In the genomic region with DNA sequence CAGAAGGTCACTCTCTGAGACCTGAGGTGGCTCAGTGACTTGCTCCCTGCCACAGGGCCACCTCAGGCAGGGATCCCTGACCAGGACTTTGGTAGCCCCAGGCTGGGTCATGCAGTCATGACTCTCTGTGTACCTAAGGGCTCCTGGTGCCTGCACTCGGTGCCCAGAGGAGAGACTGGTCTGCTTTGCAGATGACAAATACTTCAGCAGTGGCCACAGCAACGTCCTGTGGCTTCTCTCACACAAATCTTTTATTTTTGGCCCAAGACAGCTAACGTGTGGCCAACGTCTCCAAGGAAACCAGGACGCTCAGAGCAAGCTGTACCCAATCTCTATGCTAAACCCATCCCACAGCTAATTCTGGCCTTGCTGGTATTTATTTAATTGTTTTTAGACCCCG, we compare ENCODE assay signal across 17 mouse cellular contexts. TPM values are rescaled to one million over a fixed set of nuclear protein-coding genes. Genes with fewer than 3 reads are reported as not detected.
DNase-seq lines count a peak whose midpoint lies in the region; ATAC-seq and TF ChIP-seq lines count a peak whose summit lies in the region.
"Had no signal": no experiment of that assay in that cellular context is flagged by ENCODE, and none has a peak within 500 bp of the region (broad histone marks: within the 10 kb centered on the region; RNA-seq: fewer than 3 reads in every experiment).

No protein-coding gene starts in this region.

- 37% methylated on average over 6 of the region's 6 CpGs for WGBS in hindbrain, embryonic 15.5 days
- WGBS in hindbrain, embryonic 12.5 days: 65% methylated on average over 6 of the region's 6 CpGs
- WGBS in limb, embryonic 13.5 days: 74% methylated on average over 6 of the region's 6 CpGs
- WGBS in limb, embryonic 10.5 days: 82% methylated on average over 6 of the region's 6 CpGs

- TF ChIP-seq CTCF in E14TG2a.4 (conservative IDR thresholded peaks at IDR 0.05; ENCODE audit: low read length): no peak

- H3K27ac ChIP-seq in hindbrain, embryonic 15.5 days (replicated peaks): no peak overlapping the region
- no peak overlapping the region for H3K27ac ChIP-seq in hindbrain, embryonic 12.5 days
- H3K27ac ChIP-seq in limb, embryonic 13.5 days: no peak overlapping the region
- H3K27ac ChIP-seq in limb, embryonic 10.5 days: no peak overlapping the region; the same call in 1 of the 2 replicates
- H3K27ac ChIP-seq: embryonic facial prominence, embryonic 12.5 days; heart, embryonic 13.5 days; liver, embryonic 13.5 days; midbrain, embryonic 12.5 days had no signal

- no peaks in the 10 kb centered on the region for H3K27me3 ChIP-seq in hindbrain, embryonic 15.5 days
- no peaks in the 10 kb centered on the region for H3K27me3 ChIP-seq in hindbrain, embryonic 12.5 days
- H3K27me3 ChIP-seq in limb, embryonic 13.5 days: no peaks in the 10 kb centered on the region
- no peaks in the 10 kb centered on the region for H3K27me3 ChIP-seq in limb, embryonic 10.5 days (ENCODE audit: low read depth, poor library complexity, severe bottlenecking)
- no peaks in the 10 kb centered on the region for H3K27me3 ChIP-seq in E14TG2a.4 (ENCODE audit: insufficient read depth, low read length)
- H3K27me3 ChIP-seq: embryonic facial prominence, embryonic 12.5 days; heart, embryonic 13.5 days; liver, embryonic 13.5 days had no signal

- no peak for DNase-seq in limb, embryonic 10.5 days (ENCODE audit: low spot score)
- DNase-seq in 416B (ENCODE audit: low read depth): peak; percentile 40
- DNase-seq in Muller cell, postnatal 12 days (ENCODE audit: inconsistent ontology term): no peak
- DNase-seq: heart, postnatal 4 days; kidney, adult 18-20 months; kidney, postnatal 14 days; liver, embryonic 13.5 days; lung, postnatal 14 days; right cerebral cortex, postnatal 25 days; thymus, adult 18-20 months had no signal

- no peak overlapping the region for H3K4me3 ChIP-seq in hindbrain, embryonic 15.5 days
- H3K4me3 ChIP-seq in hindbrain, embryonic 12.5 days: no peak overlapping the region
- no peak overlapping the region for H3K4me3 ChIP-seq in limb, embryonic 13.5 days
- H3K4me3 ChIP-seq in limb, embryonic 10.5 days: no peak overlapping the region
- H3K4me3 ChIP-seq in E14TG2a.4 (replicated peaks; ENCODE audit: low read length): 0 out of 2 replicates have a peak overlapping the region, but pooled peaks have one; percentile 89
- H3K4me3 ChIP-seq: embryonic facial prominence, embryonic 12.5 days; heart, embryonic 13.5 days; liver, embryonic 13.5 days; midbrain, embryonic 12.5 days had no signal

- no peaks in the 10 kb centered on the region for H3K36me3 ChIP-seq in hindbrain, embryonic 15.5 days
- H3K36me3 ChIP-seq in hindbrain, embryonic 12.5 days: no peaks in the 10 kb centered on the region
- no peaks in the 10 kb centered on the region for H3K36me3 ChIP-seq in limb, embryonic 13.5 days
- no peaks in the 10 kb centered on the region for H3K36me3 ChIP-seq in limb, embryonic 10.5 days
- H3K36me3 ChIP-seq in E14TG2a.4 (ENCODE audit: insufficient read depth, low read length): peaks cover 51% of the 10 kb centered on the region
- H3K36me3 ChIP-seq: embryonic facial prominence, embryonic 12.5 days; heart, embryonic 13.5 days; liver, embryonic 13.5 days; midbrain, embryonic 12.5 days had no signal

- H3K9me3 ChIP-seq in hindbrain, embryonic 15.5 days: no peaks in the 10 kb centered on the region
- H3K9me3 ChIP-seq in hindbrain, embryonic 12.5 days (replicated peaks): no peaks in the 10 kb centered on the region
- H3K9me3 ChIP-seq in limb, embryonic 13.5 days: no peaks in the 10 kb centered on the region; the same call in 1 of the 2 replicates
- H3K9me3 ChIP-seq in limb, embryonic 10.5 days (replicated peaks): no peaks in the 10 kb centered on the region
- peaks cover 6% of the 10 kb centered on the region; the same call in 1 of the 2 replicates for H3K9me3 ChIP-seq in E14TG2a.4 (ENCODE audit: low read length)
- H3K9me3 ChIP-seq: embryonic facial prominence, embryonic 12.5 days; heart, embryonic 13.5 days; liver, embryonic 13.5 days; midbrain, embryonic 12.5 days had no signal

- ATAC-seq in hindbrain, embryonic 15.5 days (ENCODE audit: low FRiP score, low read depth): peak; percentile 74; the same call in 1 of the 2 replicates
- ATAC-seq in hindbrain, embryonic 12.5 days (ENCODE audit: low FRiP score): no peak
- ATAC-seq in limb, embryonic 13.5 days (ENCODE audit: low FRiP score, low read depth): 0 out of 2 replicates have a peak, but pooled peaks have one; percentile 8

- H3K9ac ChIP-seq in hindbrain, embryonic 15.5 days: no peak overlapping the region
- H3K9ac ChIP-seq in hindbrain, embryonic 12.5 days: no peak overlapping the region
- no peak overlapping the region for H3K9ac ChIP-seq in limb, embryonic 13.5 days
- H3K9ac ChIP-seq: embryonic facial prominence, embryonic 12.5 days; heart, embryonic 13.5 days; liver, embryonic 13.5 days; midbrain, embryonic 12.5 days had no signal

- H3K4me1 ChIP-seq in hindbrain, embryonic 15.5 days (replicated peaks): 0 out of 2 replicates have a peak, but pooled peaks cover 4% of the 10 kb centered on the region
- H3K4me1 ChIP-seq in hindbrain, embryonic 12.5 days: no peaks in the 10 kb centered on the region
- H3K4me1 ChIP-seq in limb, embryonic 13.5 days: no peaks in the 10 kb centered on the region
- H3K4me1 ChIP-seq in limb, embryonic 10.5 days: no peaks in the 10 kb centered on the region
- peaks cover 51% of the 10 kb centered on the region for H3K4me1 ChIP-seq in E14TG2a.4 (replicated peaks; ENCODE audit: low read depth, low read length)
- H3K4me1 ChIP-seq: embryonic facial prominence, embryonic 12.5 days; heart, embryonic 13.5 days; liver, embryonic 13.5 days; midbrain, embryonic 12.5 days had no signal

- H3K4me2 ChIP-seq in hindbrain, embryonic 15.5 days: no peak overlapping the region
- H3K4me2 ChIP-seq in hindbrain, embryonic 12.5 days (replicated peaks): no peak overlapping the region
- H3K4me2 ChIP-seq in limb, embryonic 13.5 days (replicated peaks): no peak overlapping the region
- H3K4me2 ChIP-seq: embryonic facial prominence, embryonic 12.5 days; heart, embryonic 13.5 days; liver, embryonic 13.5 days; midbrain, embryonic 12.5 days had no signal

RNA-seq across cellular contexts. Expression of a gene that starts 16.7 kb away (rescaled TPM):
- 4.4 and 5.0 TPM in 2 replicates for polyA plus RNA-seq in hindbrain, embryonic 15.5 days (2015; fragmentation: Nextera tagmentation; extraction: Ambion mirVana)
- 5.6 and 6.3 TPM in 2 replicates for polyA plus RNA-seq in hindbrain, embryonic 12.5 days (2016; fragmentation: Nextera tagmentation; extraction: Ambion mirVana)
- 5.6 and 6.0 TPM in 2 replicates for polyA plus RNA-seq in limb, embryonic 13.5 days (2015; fragmentation: Nextera tagmentation; extraction: Ambion mirVana)
- 1.1 and 2.0 TPM in 2 replicates for polyA plus RNA-seq in limb, embryonic 10.5 days (2016; fragmentation: Nextera tagmentation; extraction: Ambion mirVana)
